Mouse (Mus musculus) heart, postnatal 4 days (tissue): ENCODE measurements at regions not wholly inside any gene's neighbourhood (a gene's known extent, or its start where the extent isn't known, plus 50 kb on each side); places are given as distances from the start of the nearest gene placed in this dataset.

Experiments
- DNase-seq: peaks from one replicate; pipeline ENCODE4 v3.0.0; 2021

DNA sequence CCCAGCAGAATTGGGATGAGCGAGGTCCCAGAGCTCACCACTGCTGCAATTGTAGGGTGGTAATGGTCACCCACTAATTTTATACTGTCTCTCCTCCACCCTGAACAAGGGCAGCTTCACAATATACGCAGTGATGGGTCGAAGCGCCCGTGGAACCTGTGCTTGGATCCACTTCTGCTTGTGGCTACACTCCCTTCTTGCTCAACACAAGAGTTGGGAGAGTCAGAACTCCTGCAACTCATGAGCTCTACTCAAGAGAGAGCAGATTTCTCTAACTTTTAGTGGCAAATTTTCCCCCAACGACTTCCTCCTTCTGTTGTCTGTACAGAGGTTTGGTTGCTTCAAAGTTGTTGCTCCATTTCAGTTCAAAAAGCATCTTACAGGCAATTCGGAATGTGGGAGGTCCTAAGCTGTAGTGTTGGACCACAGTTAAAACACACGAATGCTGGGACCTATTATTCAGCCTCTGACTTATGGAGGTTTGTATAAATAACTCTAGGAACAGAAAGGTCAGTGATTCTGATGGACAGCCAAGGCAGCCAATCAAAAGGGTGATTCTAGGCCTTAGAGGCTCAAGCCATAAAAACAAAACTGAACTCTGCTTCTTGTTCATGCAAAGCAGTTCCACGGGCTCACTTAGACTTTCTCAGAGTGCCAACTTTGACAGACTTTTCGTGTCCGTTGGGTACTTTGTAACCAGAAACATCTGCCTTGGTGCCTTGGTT is 227.8 kb upstream of the Meis1 start:
- DNase-seq: no peak

DNA sequence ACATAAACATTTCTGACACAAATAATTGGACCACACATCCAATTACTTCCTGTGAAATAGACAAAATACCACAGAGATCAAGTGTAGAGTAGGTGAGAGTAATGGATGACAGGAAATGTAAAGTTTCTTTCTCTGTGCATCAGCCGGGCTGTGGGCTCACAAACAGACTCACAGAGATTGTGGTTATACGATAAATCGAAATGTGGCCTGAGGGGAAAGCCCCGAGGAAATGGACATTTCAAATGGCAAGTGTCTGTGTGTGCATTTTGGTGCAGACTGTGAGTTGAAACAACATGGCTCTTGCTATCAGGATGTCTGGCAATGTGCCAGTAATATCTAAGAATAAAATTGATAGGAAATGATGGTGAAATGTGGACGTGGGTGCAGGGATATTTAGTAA is 234.8 kb upstream of the Meis1 start:
- no peak for DNase-seq

DNA sequence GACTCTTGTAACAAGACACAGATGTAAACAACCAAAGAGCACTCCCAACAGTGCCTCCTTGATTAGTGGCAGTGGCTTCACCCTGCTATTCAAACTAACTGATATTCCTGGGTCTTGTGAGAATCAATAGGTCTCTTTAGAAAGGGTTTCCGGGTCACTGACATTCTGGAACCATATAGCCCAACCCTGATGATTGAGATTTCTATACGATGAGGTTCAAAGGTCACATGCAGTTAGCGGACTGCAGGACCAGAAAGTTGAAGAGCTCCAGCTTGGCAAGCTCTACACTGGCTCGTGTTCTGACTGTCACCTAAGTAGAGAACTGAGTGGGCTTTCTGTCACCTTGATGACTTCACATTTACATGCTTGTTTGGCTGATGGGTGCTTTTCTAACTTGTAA is 235.4 kb upstream of the Meis1 start:
- DNase-seq: no peak

DNA sequence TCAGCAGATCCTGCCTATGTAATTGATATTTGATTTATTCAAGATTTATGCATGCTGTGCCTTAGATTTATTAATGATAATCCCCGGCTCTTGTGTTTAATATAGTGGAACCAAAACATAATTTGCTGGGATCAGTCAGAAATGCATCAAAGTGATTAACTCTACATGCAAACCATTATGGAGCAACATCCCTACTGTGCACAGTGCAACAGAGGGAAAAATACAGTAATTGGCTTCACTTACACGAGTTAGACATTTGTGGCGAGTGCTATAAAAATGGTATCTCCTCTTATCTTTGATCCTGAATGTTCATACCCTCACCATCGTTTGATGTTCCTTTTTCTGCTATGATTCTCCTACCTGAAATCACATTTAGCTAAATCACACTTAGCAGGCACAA is 238.8 kb upstream of the Meis1 start:
- DNase-seq: no peak

DNA sequence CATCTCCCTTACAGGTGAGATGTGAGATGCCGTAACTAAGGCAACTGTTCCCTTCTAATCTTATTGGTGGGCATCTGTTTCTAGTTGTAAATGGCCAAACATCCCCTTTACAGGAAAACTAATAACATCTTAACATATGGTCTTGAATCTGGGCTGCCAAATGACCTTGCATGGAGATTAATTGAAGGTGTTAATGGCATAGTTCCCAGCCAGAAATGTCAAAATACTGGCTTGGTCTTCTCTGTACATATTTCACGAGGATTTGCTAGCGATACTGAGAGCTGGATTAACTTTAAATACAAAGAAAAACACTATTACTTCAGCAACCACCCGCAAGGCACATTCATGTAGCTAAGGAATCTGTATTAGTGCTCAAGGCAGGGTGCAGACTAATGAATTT is 244.0 kb upstream of the Meis1 start:
- DNase-seq: no peak

DNA sequence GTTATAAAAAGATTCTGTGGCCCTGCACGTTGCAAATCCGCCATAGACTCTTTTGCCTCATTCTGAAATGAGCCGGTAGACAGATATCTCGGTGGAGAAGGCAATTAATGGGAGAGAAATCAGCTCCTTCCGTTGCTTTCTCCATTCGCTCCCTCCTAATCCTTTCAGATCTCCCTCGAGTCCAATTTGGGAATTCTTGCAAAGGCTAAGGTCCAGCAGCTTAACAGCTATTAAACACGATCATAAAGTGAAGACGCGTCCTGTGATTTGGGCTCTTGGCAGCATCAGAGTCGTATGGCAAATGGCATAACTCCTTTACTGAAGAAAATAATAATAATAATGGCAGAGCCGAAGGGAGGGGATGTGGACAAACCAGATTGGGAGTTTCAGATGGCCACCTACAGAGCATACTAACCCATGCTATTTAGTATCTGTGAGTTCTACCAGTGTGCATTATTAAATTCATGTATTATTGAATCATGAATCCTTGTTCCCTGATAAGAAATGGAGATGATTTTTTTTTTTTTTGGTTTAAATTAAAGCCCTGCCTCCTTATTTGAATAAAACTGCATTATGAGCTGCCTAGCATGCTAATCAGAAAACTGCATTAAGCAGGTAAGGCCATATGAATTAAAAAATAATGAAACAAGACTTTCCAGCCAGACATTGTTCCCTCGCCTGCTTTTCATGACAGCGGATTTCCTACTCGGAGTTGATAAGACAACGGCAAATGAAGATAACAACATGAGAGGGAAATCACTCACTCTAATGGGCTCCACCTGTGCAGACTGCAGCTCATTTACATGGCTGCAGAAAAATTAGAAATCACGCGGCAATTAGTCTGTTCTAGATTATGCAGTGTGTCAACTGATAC is 246.2 kb upstream of the Meis1 start:
- no peak for DNase-seq

DNA sequence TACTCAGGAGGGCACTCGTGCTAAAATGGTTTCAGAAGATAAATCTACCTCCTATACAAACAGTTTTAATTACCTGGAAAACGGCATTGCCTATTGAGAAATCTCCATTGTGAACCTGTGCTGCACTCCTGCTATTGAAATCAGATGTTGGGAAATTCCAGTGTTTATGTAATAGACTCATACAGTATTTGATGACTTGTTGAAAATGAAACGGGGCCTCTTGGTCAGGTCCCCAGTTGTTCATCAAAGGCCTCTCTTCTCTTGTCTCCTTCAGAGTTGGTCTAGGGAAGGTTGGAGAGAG is 246.8 kb upstream of the Meis1 start:
- no peak for DNase-seq

DNA sequence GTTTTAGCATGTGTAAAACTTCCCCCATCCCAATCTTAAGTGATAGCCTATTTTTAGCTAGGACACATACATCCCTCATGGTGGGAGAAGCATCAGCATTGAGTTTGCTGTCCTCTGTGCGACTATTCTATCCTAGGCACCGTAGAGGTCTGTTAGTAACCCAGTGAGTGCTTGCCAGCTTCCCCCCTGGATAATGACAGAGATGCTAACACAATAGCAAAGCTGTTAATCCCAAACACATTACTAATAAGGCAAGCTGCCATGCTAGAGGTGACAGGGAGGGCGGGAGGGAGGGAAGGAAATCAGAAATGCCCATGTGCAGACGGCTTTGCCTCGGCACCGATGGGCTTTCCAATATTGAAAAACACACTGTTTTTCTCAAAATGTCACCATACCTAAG is 272.2 kb upstream of the Meis1 start:
- no peak for DNase-seq

DNA sequence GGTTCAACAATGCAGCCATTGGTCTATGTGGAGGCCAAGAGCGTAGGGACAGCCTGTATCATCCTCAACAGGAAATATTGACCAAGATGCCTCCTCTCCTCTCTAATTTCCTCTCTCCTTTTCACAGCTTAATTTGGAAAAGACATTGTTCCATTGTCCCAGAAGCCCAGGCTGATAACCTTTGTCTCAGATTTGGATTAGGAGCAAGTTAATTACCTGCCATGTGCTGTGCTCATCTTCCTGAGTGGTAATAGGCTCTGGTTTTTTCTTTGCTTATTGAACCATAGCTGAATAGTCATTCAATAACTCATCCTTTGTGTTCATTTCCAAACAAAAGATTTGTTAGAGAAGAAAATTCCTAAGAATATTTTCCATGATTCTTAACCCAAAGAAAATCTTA is 280.6 kb upstream of the Meis1 start:
- DNase-seq: no peak

DNA sequence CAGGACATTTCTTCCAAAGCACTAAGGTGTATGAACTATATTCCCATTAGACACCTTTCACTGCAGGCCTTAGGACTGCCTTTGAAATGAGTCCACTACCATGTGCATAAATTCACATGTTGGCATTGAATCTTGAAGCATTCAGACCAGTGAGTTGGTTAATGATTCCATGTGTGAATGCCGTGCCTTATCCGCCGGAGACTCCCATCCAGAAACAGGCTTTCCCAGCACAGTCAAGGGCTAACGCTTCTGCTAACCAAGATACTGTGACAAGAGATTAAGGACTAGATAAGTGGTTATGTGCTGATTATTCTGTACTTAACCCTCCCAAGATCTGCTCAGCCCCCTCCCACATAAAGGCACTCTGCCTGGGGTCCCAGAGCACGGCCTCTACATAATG is 287.9 kb upstream of the Meis1 start:
- no peak for DNase-seq

DNA sequence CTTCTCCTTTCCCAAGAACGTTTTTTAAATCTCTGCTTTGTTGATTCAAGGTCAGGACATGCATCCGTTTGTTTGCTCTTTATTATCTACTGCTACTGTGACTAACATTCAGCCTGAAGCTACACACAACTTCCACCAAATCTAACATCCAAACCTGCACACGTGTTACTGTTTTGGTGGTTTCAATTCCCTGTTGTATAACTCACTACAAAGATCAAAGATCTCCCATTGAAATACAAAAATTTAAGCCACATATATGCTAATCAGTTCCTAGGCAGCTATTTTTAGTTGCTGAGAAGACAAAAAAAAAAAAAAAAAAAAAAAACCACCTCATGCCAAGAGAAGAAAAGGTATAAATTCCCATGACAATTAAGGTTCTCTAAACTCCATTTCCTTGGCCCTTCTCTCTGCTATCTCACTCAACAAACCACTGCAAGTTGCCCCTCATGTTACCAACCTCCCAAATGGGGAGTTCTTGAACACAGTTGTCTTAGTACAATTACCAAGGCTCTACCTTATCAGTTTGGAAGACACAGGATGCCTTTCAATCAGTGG is 312.0 kb upstream of the Meis1 start:
- no peak for DNase-seq

DNA sequence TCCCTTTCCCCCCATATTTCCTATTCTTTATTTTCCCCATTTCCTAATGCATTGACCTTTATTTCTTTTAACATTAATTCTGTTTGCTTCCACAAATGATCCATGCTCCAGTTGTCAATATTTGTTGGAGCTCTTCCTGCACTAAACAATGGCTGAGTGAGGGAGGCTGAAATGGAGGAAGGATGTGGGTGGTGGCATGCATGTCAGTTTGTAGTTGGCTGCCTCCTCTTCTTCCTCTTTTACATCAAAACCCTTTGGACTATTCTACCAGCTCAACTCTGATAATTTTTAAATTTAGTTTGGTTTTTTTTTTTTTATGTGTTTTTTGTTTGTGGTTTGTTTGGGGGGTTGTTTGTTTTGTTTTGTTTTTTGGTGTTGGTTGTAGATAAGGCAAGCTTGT is 313.5 kb upstream of the Meis1 start:
- no peak for DNase-seq

DNA sequence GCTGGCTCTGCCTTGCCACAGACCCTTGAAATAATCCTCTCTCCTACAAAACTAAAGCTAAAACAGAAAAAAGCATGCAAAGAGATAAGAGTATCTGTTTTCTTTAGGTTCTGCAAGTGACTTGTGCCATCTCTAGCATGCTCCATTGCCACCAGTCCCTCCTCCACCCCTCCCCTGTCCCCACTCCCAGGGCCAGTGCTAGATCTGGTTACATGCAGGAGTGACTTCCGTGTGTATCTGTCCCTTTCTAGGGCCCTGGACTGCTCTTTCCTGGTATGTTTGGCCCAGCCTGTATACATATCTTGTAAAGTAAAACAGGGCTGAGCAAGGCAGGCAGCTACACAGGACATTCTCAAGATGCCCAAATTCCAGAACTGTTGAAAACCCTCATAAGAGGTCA is 313.9 kb upstream of the Meis1 start:
- DNase-seq: no peak

DNA sequence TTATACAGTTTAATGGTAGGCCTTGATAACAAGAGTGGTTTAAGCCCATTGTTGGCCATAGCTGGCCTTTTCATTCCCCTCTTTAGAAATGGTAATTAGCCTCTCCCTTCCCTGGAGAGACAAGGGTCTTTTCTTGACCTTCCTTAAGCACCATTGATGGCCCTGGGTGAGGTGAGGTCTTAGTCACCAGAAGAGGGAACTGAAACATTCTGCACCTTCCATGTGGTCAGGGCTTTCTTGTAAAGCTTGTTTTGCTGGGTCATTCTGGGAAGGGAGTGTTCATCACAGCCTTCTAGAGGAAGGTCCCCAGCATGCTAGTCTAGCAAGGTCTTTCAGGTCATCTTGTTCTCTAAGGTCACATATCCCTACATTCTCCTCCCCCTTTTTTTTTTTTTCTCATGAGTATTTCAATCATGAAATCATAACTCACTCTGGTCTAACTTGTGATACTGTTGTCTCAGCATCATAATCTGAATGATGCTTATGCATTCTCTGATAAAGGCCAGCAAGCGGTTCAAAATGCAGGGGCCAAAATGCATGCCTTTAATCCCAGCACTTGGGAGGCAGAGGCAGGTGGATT is 315.2 kb upstream of the Meis1 start:
- no peak for DNase-seq

DNA sequence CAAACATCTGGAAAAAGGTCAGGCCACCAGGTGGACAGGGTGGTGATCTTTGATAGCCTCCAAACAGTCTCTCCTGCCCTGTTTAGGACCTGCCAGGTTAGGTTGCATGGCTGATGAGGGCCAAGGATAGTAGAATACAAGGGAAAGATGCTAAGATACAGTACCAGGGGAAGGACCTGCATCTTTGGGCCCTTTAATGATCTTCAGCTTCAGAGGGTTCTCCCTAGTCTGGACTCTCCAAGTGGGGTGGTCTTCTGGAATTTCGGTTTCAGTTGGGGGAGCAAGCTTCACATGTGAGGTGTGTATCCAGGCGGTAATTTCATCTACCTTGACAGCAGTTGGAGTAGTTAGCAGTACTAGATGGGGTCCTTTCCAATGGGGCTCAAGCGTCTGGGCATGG is 316.6 kb upstream of the Meis1 start:
- DNase-seq: no peak

DNA sequence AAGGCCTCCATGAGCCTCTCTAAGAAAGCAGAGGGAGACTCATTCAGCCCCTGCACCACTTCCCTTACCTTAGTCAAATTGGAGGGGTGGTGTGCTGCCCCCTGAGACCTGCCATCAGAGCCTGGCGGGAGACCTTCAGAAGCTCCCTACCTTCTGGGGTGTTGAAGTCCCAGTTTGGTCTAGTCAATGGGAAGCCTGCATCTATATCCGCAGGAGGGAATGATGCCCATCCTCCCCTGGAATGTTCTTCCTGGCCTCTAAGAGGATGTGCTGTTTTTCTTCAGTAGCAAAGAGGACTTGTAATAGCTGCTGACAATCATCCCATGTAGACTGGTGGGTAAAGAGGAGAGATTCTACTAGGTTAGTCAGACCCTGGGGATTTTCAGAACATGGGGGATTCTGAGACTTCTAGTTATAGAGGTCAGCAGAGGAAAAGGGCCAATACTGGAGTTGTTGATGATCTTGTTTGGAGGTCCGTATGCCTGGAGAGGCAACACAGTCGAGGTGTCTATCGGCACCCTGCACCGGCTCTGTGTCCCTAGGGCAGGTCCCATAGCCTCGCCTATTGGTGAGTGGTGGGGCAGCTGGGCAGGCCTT is 321.0 kb upstream of the Meis1 start:
- no peak for DNase-seq

DNA sequence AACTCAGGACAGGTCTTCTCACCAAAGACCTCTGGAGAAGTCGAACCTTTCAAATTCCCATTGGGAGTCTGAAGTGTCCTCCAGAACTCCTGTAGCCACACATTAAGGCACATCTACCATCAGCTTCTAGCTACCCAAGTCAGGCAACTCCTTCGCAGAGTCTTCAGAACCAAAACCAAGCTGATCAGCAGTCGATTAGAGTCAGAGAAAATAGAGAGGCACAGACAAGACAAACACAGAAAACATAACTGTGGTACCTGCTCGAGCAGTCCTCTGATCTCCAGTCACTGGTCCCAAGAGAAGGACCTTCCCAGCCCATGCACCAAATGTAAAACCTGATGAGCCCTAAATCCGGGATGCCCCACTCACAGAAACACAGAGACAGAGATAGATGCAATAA is 322.1 kb upstream of the Meis1 start:
- DNase-seq: no peak

DNA sequence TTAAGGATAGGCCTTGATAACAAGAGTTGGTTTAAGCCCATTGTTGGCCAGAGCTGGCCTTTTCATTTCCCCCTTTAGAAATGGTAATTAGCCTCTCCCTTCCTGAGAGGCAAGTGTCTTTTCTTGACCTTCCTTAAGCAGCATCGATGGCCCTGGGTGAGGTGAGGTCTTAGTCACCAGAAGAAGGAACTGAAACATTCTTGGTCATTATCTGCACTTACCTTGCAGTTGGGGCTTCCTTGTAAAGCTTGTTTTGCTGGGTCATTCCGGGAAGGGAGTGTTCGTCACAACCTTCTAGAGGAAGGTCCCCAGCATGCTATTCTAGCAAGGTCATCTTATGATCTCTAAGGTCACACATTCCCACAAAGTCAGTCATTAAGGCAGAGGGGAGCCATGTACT is 322.6 kb upstream of the Meis1 start:
- DNase-seq: no peak

DNA sequence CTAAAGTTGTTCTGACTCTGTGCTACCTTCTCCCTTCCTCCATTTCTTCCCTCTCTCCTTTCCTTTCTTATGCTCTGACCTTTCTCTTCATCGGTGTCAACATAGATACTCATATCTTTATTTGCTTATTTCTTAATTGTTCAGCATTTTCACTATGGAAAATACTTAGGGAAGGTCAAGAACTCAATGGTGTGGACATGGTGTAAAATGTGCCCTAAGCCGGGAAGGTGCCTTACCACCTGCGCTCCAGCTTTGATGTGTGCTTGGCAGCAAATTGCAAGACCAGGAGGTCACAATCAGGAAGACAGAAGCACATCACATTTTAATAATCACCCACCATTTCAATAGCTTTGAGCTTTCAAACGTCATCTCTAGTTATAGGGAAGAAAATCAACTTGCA is 324.0 kb upstream of the Meis1 start:
- no peak for DNase-seq

DNA sequence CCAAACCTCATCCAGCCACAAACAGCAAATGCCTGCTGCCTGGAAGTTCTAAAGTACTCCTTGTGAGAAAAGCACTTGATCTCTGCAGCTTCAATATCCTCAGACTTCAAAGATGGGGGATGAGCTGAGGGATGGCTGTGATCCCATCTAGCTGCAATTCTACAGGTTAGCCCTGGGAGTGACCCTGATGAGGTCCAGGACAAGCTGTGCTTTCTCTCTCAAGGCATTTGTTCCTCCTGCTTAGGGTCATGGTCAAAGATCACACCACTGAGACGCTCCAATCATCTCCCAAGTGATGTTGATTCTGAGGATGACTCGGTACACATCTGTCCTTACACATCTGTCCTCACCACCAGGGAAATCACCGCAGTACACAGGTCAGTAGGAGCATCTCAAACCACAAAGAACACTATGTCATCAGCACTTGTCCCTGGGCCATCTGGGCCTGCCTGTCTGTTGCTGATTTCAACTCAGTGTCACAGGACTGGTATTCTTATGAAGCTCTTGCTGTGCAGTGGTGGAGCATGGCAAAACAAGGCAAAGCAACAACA is 327.6 kb upstream of the Meis1 start:
- DNase-seq: no peak

DNA sequence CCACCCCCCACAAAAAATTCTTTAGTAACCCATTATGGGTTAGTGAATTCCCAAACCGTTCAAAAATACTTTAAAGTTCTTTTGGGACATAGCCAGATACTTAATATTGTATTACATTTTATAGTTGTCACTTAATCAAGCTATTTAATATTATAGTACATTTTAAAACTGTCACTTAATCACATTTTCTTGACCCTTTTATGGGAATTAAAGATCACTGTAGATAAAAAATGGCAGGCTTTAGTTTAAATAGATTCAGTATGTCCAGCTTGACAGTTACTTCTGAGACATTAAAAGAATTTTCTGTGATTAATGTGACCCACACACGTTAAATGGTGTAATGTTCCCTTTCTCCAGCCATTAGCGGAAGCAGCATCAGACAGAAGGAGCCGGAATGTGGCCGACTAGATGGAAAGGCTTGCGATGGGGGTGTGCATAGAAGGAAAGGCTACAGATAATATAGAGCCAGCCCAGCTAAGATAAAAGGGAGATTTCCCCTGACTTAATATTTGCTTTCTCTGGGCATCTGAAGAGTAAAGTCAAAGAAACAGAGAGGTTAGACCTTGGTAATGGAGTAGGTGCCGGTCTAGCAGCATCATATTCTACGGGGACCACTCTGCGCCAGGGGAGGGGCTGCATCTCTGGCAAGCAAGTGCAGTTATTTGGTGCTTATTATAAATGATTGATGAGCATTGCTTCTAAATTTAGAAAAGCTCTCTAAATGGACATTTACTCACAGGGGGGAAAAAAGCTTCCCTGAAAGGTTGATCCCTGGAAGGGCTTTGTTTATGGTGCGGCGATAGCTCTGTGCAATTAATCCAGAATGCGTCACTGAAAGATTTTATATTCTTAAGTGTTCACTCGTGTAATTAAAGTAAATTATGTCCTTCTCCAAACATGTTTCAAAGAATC is 331.8 kb upstream of the Meis1 start:
- no peak for DNase-seq

DNA sequence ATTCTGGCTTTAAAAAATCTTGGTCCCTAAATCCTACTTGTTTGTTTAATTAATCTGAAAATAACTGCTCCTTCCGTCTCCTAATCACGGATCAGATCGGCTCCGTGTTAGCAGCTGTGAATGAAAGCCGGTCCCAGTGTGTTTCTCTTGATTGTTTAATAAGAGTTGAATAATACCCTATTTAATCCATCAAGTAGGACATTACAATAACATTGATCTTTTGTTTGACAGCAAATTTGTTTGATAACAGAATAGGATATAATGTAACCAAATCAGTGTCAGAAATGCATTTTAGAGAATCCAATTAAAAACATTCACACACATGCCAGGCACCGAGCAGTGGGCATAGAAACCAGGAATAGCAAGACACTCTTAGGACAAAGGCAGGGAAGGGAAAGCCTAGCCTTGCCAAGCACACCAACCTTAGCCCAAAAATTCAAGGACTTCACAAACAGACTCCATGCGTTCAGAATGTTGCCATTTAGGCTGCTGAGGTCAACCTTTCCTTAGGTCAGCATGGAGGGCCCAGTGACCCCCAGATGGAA is 332.5 kb upstream of the Meis1 start:
- no peak for DNase-seq
